Mouse (Mus musculus) kidney, postnatal 10 days (tissue): ENCODE measurements around the gene 1810055G02Rik.

Source experiments
- DNase-seq: peaks from one replicate; pipeline ENCODE4 v3.0.0; 2021; ENCODE audit warnings: mixed read lengths

Gene 1810055G02Rik

GRCm38 (mm10) chr19:3695471-3695870 is 12.6 kb upstream of the 1810055G02Rik start:
- no peak for DNase-seq

GRCm38 (mm10) chr19:3695976-3696375 is 12.1 kb upstream of the 1810055G02Rik start:
- DNase-seq = no peak

- no peak for DNase-seq
These were observed 10.1 kb upstream of the 1810055G02Rik start for GRCm38 (mm10) chr19:3698035-3698434.

- DNase-seq = peak; percentile 86
These were observed 8.3 kb upstream of the 1810055G02Rik start for GRCm38 (mm10) chr19:3699508-3700438.

GRCm38 (mm10) chr19:3702460-3702859 is 5.6 kb upstream of the 1810055G02Rik start:
- no peak for DNase-seq

- DNase-seq = no peak
These were observed 1.8 kb upstream of the 1810055G02Rik start for GRCm38 (mm10) chr19:3706258-3706657.

GRCm38 (mm10) chr19:3707553-3707952 is 540 bp upstream of the 1810055G02Rik start:
- no peak for DNase-seq

GRCm38 (mm10) chr19:3709013-3709787 is 1.1 kb downstream of the 1810055G02Rik start:
- no peak for DNase-seq

GRCm38 (mm10) chr19:3710436-3710835 is 2.3 kb downstream of the 1810055G02Rik start:
- no peak for DNase-seq

GRCm38 (mm10) chr19:3714381-3714780 is 6.3 kb downstream of the 1810055G02Rik start:
- no peak for DNase-seq

GRCm38 (mm10) chr19:3718481-3719361 is 10.6 kb downstream of the 1810055G02Rik start:
- peak; percentile 81 for DNase-seq

GRCm38 (mm10) chr19:3719362-3719891 is 11.3 kb downstream of the 1810055G02Rik start:
- DNase-seq = peak; percentile 85

GRCm38 (mm10) chr19:3723170-3723569 is 15.1 kb downstream of the 1810055G02Rik start:
- no peak for DNase-seq

GRCm38 (mm10) chr19:3723904-3724303 is 15.8 kb downstream of the 1810055G02Rik start:
- DNase-seq = peak; percentile 56

- DNase-seq = peak; percentile 87
These were observed 16.7 kb downstream of the 1810055G02Rik start for GRCm38 (mm10) chr19:3724779-3725178.

GRCm38 (mm10) chr19:3728901-3729300 is 20.8 kb downstream of the 1810055G02Rik start:
- DNase-seq = no peak

- no peak for DNase-seq
These were observed 22.9 kb downstream of the 1810055G02Rik start for GRCm38 (mm10) chr19:3730781-3731646.

GRCm38 (mm10) chr19:3736001-3736400 is 27.9 kb downstream of the 1810055G02Rik start:
- no peak for DNase-seq

GRCm38 (mm10) chr19:3739650-3740049 is 31.6 kb downstream of the 1810055G02Rik start:
- no peak for DNase-seq

- DNase-seq = no peak
These were observed 34.6 kb downstream of the 1810055G02Rik start for GRCm38 (mm10) chr19:3742716-3743115.

- DNase-seq = no peak
These were observed 35.3 kb downstream of the 1810055G02Rik start for GRCm38 (mm10) chr19:3743362-3743761.
